Mouse (Mus musculus): ENCODE data around the gene Gna11. TPM values are rescaled to one million over a fixed set of nuclear protein-coding genes. Genes with fewer than 3 reads are reported as not detected.

The Gna11 gene
- polyA plus RNA-seq, 1 experiment from 2014 or later, result 77.1 TPM

DNA sequence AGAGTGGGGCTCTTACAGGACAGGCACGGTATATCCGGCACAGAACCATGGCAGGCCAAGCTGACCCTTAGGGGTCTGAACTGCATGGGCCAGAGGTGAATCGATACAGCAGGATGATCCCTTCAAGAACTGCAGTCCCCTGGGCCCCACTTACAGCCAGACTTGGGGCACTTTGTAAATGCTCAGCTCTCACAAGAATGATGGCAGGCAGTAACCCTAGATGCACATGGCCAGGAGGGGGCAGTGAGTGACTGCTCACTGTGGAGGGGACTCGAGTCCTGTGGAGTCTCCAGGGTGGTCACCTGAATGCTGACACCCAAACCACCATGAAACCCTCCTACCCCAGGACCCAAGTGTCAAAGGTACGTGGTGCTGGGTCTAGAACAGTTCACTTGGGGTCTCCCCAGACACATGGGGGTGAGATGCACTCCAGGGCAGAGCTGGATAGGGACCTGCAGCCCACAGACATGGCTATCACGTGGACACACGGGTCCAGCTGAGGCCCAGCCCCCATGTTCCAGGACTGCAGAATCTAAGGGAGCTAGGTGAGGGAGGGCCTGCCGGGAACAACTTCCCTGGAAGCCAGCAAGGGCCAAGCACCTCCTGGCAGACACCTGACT lies 51.3 kb downstream of the Gna11 start:
- Histone ChIP-seq H3K4me3 (ENCODE audit: low read depth, low read length) (no peak overlapping the region), H3K27me3 (ENCODE audit: control insufficient read depth, insufficient read depth, low read length) (no peaks in the 10 kb centered on the region), H3K9ac (ENCODE audit: low read length) (no peak overlapping the region), H3K9me3 (ENCODE audit: control insufficient read depth, low read length) (no peaks in the 10 kb centered on the region), H3K27ac (ENCODE audit: low read depth, low read length) (no peak overlapping the region), H3K4me1 (replicated peaks; ENCODE audit: control insufficient read depth, insufficient read depth, low read length) (peaks cover 8% of the 10 kb centered on the region), H3K4me2 (ENCODE audit: low read depth, low read length, severe bottlenecking) (no peak overlapping the region), H3K36me3 (ENCODE audit: control insufficient read depth, insufficient read depth, low read length) (peaks cover 2% of the 10 kb centered on the region)
- WGBS, result 84% methylated on average over 8 of the region's 8 CpGs
- DNase-seq (ENCODE audit: low spot score), result no peak
- no peak for ATAC-seq (replicated peaks; ENCODE audit: low FRiP score)

DNA sequence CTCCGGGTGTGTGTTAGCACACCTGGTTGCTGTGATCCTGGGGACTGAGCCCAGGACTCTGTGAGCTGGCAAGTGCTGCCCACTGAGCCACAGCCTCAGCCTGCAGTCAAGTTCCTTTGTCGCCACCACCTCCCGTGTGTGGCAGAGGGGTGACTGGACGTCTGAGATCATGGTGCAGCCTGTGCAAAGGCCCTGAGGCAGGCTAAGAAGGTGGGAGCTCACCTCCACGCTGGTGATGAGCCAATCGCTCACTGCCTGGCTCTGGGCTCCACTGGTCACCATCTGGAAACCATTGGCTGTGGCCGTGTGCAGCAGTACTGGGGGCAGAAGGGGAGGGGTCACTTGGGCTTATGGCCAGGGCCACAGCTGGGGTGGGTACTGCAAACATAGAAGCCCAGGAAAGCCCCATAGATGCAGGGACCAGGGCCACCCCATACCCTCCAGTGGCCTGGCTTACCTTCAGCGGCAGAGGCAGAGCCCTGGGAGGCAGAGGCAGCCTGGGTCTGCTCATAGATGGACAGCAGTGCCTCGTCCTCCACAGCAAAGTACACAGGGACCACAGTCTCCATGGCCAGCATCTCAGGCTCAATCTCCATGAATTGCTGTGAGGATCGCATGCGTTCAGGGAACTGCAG lies 52.3 kb downstream of the Gna11 start:
- Histone ChIP-seq H3K9me3 (ENCODE audit: control insufficient read depth, low read length) (no peaks in the 10 kb centered on the region), H3K27me3 (ENCODE audit: control insufficient read depth, insufficient read depth, low read length) (no peaks in the 10 kb centered on the region), H3K4me3 (ENCODE audit: low read depth, low read length) (no peak overlapping the region), H3K4me1 (replicated peaks; ENCODE audit: control insufficient read depth, insufficient read depth, low read length) (peaks cover 8% of the 10 kb centered on the region), H3K4me2 (ENCODE audit: low read depth, low read length, severe bottlenecking) (no peak overlapping the region), H3K27ac (ENCODE audit: low read depth, low read length) (no peak overlapping the region), H3K36me3 (ENCODE audit: control insufficient read depth, insufficient read depth, low read length) (peaks cover 2% of the 10 kb centered on the region), H3K9ac (ENCODE audit: low read length) (no peak overlapping the region)
- ATAC-seq (replicated peaks; ENCODE audit: low FRiP score) (no peak), DNase-seq (ENCODE audit: low spot score) (no peak)
- 90% methylated on average over 11 of the region's 11 CpGs for WGBS

DNA sequence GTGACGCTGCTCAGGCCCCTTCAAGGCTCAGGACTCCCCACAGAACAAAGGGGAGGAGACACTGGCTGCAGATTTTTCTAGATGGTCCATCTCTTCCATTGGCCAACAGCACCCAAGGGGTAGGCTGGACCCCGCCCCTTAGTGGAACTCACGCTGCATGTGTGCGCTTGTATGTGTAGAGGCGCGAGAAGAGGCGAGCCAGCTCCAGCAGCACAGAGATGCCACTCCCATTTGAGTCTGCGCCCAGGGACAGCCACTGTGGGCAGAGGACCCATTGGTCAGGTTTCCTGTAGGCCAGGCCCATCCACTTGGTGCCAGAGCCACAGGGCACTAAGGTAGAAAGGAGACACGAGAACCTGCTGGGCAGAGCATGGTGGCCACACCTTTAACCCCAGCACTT lies 54.0 kb downstream of the Gna11 start:
- Histone ChIP-seq H3K4me3 (ENCODE audit: low read depth, low read length) (no peak overlapping the region), H3K9me3 (ENCODE audit: control insufficient read depth, low read length) (no peaks in the 10 kb centered on the region), H3K27ac (ENCODE audit: low read depth, low read length) (no peak overlapping the region), H3K36me3 (ENCODE audit: control insufficient read depth, insufficient read depth, low read length) (peaks cover 2% of the 10 kb centered on the region), H3K4me2 (ENCODE audit: low read depth, low read length, severe bottlenecking) (no peak overlapping the region), H3K27me3 (ENCODE audit: control insufficient read depth, insufficient read depth, low read length) (no peaks in the 10 kb centered on the region), H3K4me1 (replicated peaks; ENCODE audit: control insufficient read depth, insufficient read depth, low read length) (peaks cover 6% of the 10 kb centered on the region), H3K9ac (ENCODE audit: low read length) (no peak overlapping the region)
- DNase-seq (ENCODE audit: low spot score) (no peak), ATAC-seq (replicated peaks; ENCODE audit: low FRiP score) (no peak)
- 92% methylated on average over 9 of the region's 9 CpGs for WGBS

DNA sequence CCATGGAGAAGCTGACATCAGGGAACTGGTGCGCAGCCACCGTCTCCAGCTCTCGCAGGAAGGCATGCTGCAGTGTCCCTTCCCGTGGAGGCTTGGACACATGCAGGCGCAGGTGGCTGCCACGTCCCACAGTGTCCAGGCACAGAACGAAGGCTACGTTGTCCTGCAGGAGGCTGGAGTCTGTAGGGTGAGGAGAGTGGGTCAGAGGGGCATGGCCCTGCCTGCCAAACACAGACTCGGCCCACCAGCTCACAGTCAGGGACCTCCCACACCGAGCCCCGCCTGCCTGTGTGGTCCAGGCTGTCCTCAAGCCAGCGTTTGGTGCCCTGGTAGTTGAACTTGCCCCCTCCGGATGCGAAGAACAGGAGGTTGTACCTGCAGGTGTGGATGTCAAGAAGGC lies 55.0 kb downstream of the Gna11 start:
- Histone ChIP-seq H3K9me3 (ENCODE audit: control insufficient read depth, low read length) (no peaks in the 10 kb centered on the region), H3K36me3 (ENCODE audit: control insufficient read depth, insufficient read depth, low read length) (peaks cover 2% of the 10 kb centered on the region), H3K27me3 (ENCODE audit: control insufficient read depth, insufficient read depth, low read length) (no peaks in the 10 kb centered on the region), H3K4me3 (ENCODE audit: low read depth, low read length) (no peak overlapping the region), H3K4me2 (ENCODE audit: low read depth, low read length, severe bottlenecking) (no peak overlapping the region), H3K27ac (ENCODE audit: low read depth, low read length) (no peak overlapping the region), H3K9ac (ENCODE audit: low read length) (no peak overlapping the region), H3K4me1 (replicated peaks; ENCODE audit: control insufficient read depth, insufficient read depth, low read length) (peaks cover under 1% of the 10 kb centered on the region; the same call in 1 of the 2 replicates)
- ATAC-seq (replicated peaks; ENCODE audit: low FRiP score) (no peak), DNase-seq (ENCODE audit: low spot score) (no peak)
- WGBS, result 86% methylated on average over 14 of the region's 14 CpGs

DNA sequence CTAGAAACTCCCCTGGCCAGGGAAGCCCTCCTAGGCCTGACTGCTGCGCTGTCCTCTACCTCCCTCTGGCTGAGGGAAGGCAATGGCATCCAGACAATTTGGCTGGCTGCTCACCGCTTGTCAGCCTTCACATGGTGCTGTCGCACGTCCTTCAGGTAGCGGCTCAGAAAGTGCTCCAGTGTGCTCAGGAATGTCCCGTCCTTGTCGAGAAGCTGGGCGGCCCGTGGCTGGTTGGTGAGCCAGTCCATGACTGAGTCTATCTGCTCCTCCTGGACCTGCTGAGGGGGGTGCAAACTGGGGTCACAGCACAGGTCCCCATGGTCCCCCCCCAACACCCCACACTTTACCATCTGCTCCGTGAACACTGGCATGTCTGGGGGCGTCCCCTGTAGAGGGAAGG lies 56.9 kb downstream of the Gna11 start:
- Histone ChIP-seq H3K9me3 (ENCODE audit: control insufficient read depth, low read length) (no peaks in the 10 kb centered on the region), H3K4me1 (replicated peaks; ENCODE audit: control insufficient read depth, insufficient read depth, low read length) (no peaks in the 10 kb centered on the region), H3K4me3 (ENCODE audit: low read depth, low read length) (no peak overlapping the region), H3K9ac (ENCODE audit: low read length) (no peak overlapping the region), H3K36me3 (ENCODE audit: control insufficient read depth, insufficient read depth, low read length) (peaks cover 2% of the 10 kb centered on the region), H3K4me2 (ENCODE audit: low read depth, low read length, severe bottlenecking) (no peak overlapping the region), H3K27ac (ENCODE audit: low read depth, low read length) (no peak overlapping the region), H3K27me3 (ENCODE audit: control insufficient read depth, insufficient read depth, low read length) (no peaks in the 10 kb centered on the region)
- WGBS, result 90% methylated on average over 11 of the region's 11 CpGs
- DNase-seq (ENCODE audit: low spot score) (no peak), ATAC-seq (replicated peaks; ENCODE audit: low FRiP score) (no peak)

DNA sequence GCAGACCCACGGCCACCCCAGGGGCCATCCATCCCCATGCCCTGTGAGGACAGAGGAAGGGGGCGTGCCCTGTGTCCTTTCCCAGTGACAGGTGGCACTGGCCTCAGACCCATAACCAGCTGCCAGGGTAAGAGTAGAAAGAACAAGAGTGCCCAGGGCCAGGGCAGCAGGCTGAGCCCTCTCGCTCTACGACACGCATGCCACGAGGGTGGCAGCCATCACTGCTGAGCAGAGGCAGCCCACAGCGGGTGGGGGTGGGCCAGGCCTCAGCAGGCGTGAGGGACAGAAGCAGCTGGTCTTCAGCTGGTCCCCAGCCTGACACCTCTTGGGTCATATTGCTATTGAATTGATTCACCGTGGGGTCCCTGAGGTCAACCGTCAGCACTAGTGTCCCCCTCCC lies 58.5 kb downstream of the Gna11 start:
- DNase-seq (ENCODE audit: low spot score), result no peak
- no peak for ATAC-seq (replicated peaks; ENCODE audit: low FRiP score)
- H3K9me3 ChIP-seq (ENCODE audit: control insufficient read depth, low read length), result no peaks in the 10 kb centered on the region
- H3K4me3 ChIP-seq (ENCODE audit: low read depth, low read length), result no peak overlapping the region
- H3K27me3 ChIP-seq (ENCODE audit: control insufficient read depth, insufficient read depth, low read length), result peaks cover 4% of the 10 kb centered on the region
- no peak overlapping the region for H3K27ac ChIP-seq (ENCODE audit: low read depth, low read length)
- no peak overlapping the region for H3K9ac ChIP-seq (ENCODE audit: low read length)
- no peak overlapping the region for H3K4me2 ChIP-seq (ENCODE audit: low read depth, low read length, severe bottlenecking)
- WGBS, result 90% methylated on average over 10 of the region's 10 CpGs
- no peaks in the 10 kb centered on the region; the same call in 1 of the 2 replicates for H3K4me1 ChIP-seq (replicated peaks; ENCODE audit: control insufficient read depth, insufficient read depth, low read length)
- peaks cover 2% of the 10 kb centered on the region; the same call in 1 of the 2 replicates for H3K36me3 ChIP-seq (ENCODE audit: control insufficient read depth, insufficient read depth, low read length)

DNA sequence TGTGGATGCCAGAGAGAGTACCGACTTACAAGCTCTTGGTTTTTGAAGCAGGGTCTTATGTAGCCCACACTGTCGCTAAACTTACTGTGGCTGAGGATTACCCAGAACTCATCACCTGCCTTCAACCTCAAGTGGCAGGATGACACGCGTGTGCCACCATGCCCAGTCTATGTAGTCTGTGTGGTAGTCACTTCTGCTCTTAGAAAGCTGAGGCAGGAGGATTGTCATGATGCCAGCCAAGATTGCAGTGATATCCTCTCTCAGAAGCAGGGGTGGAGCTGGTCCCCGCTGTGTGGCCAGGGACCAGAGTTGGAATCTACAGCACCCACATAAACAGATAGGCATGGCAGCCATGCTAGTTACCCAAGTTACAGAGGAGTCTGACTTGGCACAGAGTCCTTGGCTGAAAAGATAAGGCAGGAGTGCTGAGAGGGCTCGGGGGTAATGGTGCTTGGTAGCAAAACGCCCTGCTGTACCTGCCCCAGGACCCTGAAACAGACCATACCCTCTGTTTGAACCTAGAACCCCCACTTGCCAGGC lies 59.4 kb downstream of the Gna11 start:
- no peaks in the 10 kb centered on the region; the same call in 1 of the 2 replicates for H3K36me3 ChIP-seq (ENCODE audit: control insufficient read depth, insufficient read depth, low read length)
- ATAC-seq (replicated peaks; ENCODE audit: low FRiP score) (no peak), DNase-seq (ENCODE audit: low spot score) (no peak)
- no peaks in the 10 kb centered on the region; the same call in 1 of the 2 replicates for H3K4me1 ChIP-seq (replicated peaks; ENCODE audit: control insufficient read depth, insufficient read depth, low read length)
- no peak overlapping the region for H3K27ac ChIP-seq (ENCODE audit: low read depth, low read length)
- no peak overlapping the region for H3K4me2 ChIP-seq (ENCODE audit: low read depth, low read length, severe bottlenecking)
- H3K27me3 ChIP-seq (ENCODE audit: control insufficient read depth, insufficient read depth, low read length), result peaks cover 10% of the 10 kb centered on the region
- H3K9ac ChIP-seq (ENCODE audit: low read length), result no peak overlapping the region
- 76% methylated on average over 7 of the region's 7 CpGs for WGBS
- no peak overlapping the region for H3K4me3 ChIP-seq (ENCODE audit: low read depth, low read length)
- H3K9me3 ChIP-seq (ENCODE audit: control insufficient read depth, low read length), result no peaks in the 10 kb centered on the region

DNA sequence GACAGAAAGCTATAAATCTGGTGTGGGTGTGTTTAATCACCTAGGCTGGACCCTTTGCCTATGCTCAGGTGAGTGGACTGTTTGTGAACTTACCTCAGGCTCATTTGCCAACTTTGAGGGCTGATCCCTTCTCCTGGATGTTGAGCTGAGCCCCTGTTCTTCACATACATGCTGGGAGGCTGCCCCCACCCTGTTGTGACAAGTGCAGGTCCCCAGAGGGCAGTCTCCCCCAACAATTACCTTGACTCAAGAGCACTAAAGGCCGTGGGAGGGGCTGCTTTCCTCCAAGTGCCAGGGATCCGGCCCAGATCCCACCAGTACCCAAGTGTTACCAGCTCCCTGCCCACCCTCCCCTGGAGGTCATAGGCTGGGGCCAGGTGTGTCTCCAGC lies 59.9 kb downstream of the Gna11 start:
- peaks cover 2% of the 10 kb centered on the region; the same call in 1 of the 2 replicates for H3K4me1 ChIP-seq (replicated peaks; ENCODE audit: control insufficient read depth, insufficient read depth, low read length)
- ATAC-seq (replicated peaks; ENCODE audit: low FRiP score), result no peak
- H3K27ac ChIP-seq (ENCODE audit: low read depth, low read length), result no peak overlapping the region
- no peak for DNase-seq (ENCODE audit: low spot score)
- H3K36me3 ChIP-seq (ENCODE audit: control insufficient read depth, insufficient read depth, low read length), result no peaks in the 10 kb centered on the region; the same call in 1 of the 2 replicates
- 32% methylated on average over 2 of the region's 2 CpGs for WGBS
- H3K27me3 ChIP-seq (ENCODE audit: control insufficient read depth, insufficient read depth, low read length), result peaks cover 10% of the 10 kb centered on the region
- H3K4me2 ChIP-seq (ENCODE audit: low read depth, low read length, severe bottlenecking), result no peak overlapping the region
- no peak overlapping the region for H3K9ac ChIP-seq (ENCODE audit: low read length)
- H3K4me3 ChIP-seq (ENCODE audit: low read depth, low read length), result no peak overlapping the region
- no peaks in the 10 kb centered on the region for H3K9me3 ChIP-seq (ENCODE audit: control insufficient read depth, low read length)

All from forebrain, embryonic 11.5 days (tissue).